Mouse (Mus musculus): ENCODE data around the gene Rasal2. TPM values are rescaled to one million over a fixed set of nuclear protein-coding genes. Genes with fewer than 3 reads are reported as not detected.
A peak's percentile ranks its signal among the peaks of the same experiment; 100 is the strongest.

Rasal2 gene
- polyA plus RNA-seq, 1 experiment = 27.2 TPM

GRCm38 (mm10) chr1:157153781-157154180 lies 258.6 kb downstream of the Rasal2 start:
- DNase-seq (ENCODE audit: extremely low spot score in 1 of 2, low spot score in 1 of 2) = no peak

GRCm38 (mm10) chr1:157150107-157150506 lies 262.3 kb downstream of the Rasal2 start:
- no peak for DNase-seq (ENCODE audit: extremely low spot score in 1 of 2, low spot score in 1 of 2)

- no peak for DNase-seq (ENCODE audit: extremely low spot score in 1 of 2, low spot score in 1 of 2)
Observed at GRCm38 (mm10) chr1:157144621-157145020, 267.8 kb downstream of the Rasal2 start.

GRCm38 (mm10) chr1:157143326-157143932 lies 269.0 kb downstream of the Rasal2 start:
- no peak for DNase-seq (ENCODE audit: extremely low spot score in 1 of 2, low spot score in 1 of 2)

GRCm38 (mm10) chr1:157141014-157141413 lies 271.4 kb downstream of the Rasal2 start:
- no peak for DNase-seq (ENCODE audit: extremely low spot score in 1 of 2, low spot score in 1 of 2)

GRCm38 (mm10) chr1:157137854-157138241 lies 274.5 kb downstream of the Rasal2 start:
- DNase-seq (ENCODE audit: extremely low spot score in 1 of 2, low spot score in 1 of 2) = no peak

GRCm38 (mm10) chr1:157137132-157137853 lies 275.1 kb downstream of the Rasal2 start:
- DNase-seq (ENCODE audit: extremely low spot score in 1 of 2, low spot score in 1 of 2) = no peak

GRCm38 (mm10) chr1:157128219-157128618 lies 284.2 kb downstream of the Rasal2 start:
- DNase-seq (ENCODE audit: extremely low spot score in 1 of 2, low spot score in 1 of 2) = no peak

- no peak for DNase-seq (ENCODE audit: extremely low spot score in 1 of 2, low spot score in 1 of 2)
Observed at GRCm38 (mm10) chr1:157123836-157124235, 288.6 kb downstream of the Rasal2 start.

- DNase-seq (ENCODE audit: extremely low spot score in 1 of 2, low spot score in 1 of 2) = no peak
Observed at GRCm38 (mm10) chr1:157119168-157119567, 293.2 kb downstream of the Rasal2 start.

- DNase-seq (ENCODE audit: extremely low spot score in 1 of 2, low spot score in 1 of 2) = no peak
Observed at GRCm38 (mm10) chr1:157117440-157117839, 295.0 kb downstream of the Rasal2 start.

GRCm38 (mm10) chr1:157114492-157114891 lies 297.9 kb downstream of the Rasal2 start:
- peak in 1 of 2 experiments; percentile 49 for DNase-seq (ENCODE audit: extremely low spot score in 1 of 2, low spot score in 1 of 2)

- DNase-seq (ENCODE audit: extremely low spot score in 1 of 2, low spot score in 1 of 2) = no peak
Observed at GRCm38 (mm10) chr1:157110287-157110835, 302.0 kb downstream of the Rasal2 start.

- no peak for DNase-seq (ENCODE audit: extremely low spot score in 1 of 2, low spot score in 1 of 2)
Observed at GRCm38 (mm10) chr1:157108580-157108979, 303.8 kb downstream of the Rasal2 start, which contains the start of gene Tex35. Gene Tex35, minus strand, starts transcription at chr1:157108680.

GRCm38 (mm10) chr1:157101122-157101865 lies 311.1 kb downstream of the Rasal2 start:
- peak in 1 of 2 experiments; percentile 25 for DNase-seq (ENCODE audit: extremely low spot score in 1 of 2, low spot score in 1 of 2)

- DNase-seq (ENCODE audit: extremely low spot score in 1 of 2, low spot score in 1 of 2) = no peak
Observed at GRCm38 (mm10) chr1:157095534-157095933, 316.9 kb downstream of the Rasal2 start.

GRCm38 (mm10) chr1:157092622-157093021 lies 319.8 kb downstream of the Rasal2 start:
- DNase-seq (ENCODE audit: extremely low spot score in 1 of 2, low spot score in 1 of 2) = no peak

GRCm38 (mm10) chr1:157092140-157092539 lies 320.3 kb downstream of the Rasal2 start:
- no peak for DNase-seq (ENCODE audit: extremely low spot score in 1 of 2, low spot score in 1 of 2)

GRCm38 (mm10) chr1:157090835-157091234 lies 321.6 kb downstream of the Rasal2 start:
- DNase-seq (ENCODE audit: extremely low spot score in 1 of 2, low spot score in 1 of 2) = no peak

GRCm38 (mm10) chr1:157086097-157086994 lies 326.0 kb downstream of the Rasal2 start:
- DNase-seq (ENCODE audit: extremely low spot score in 1 of 2, low spot score in 1 of 2) = peak in 1 of 2 experiments; percentile 72

All from frontal cortex, adult 2 months (tissue).